Mouse (Mus musculus) MEL (cell line): ENCODE results near the gene Nup214. TPM values are rescaled to one million over a fixed set of nuclear protein-coding genes. Genes with fewer than 3 reads are reported as not detected.
A peak's percentile ranks its signal among the peaks of the same experiment; 100 is the strongest.

Experiments
- DNase-seq: peaks from one replicate; pipeline ENCODE4 v3.0.0; 2011; ENCODE audit warnings: low read depth, low spot score
- H3K27ac ChIP-seq: 2 replicates; pipeline ENCODE4 v1.5.1; 2012; ENCODE audit warnings: low read depth, mild to moderate bottlenecking, control low read depth, low read length, moderate library complexity; ENCODE audit not compliant: control insufficient read depth
- H3K27me3 ChIP-seq, 2 experiments: fragments of 150-350 bp in 1 of 2; sonication (generic) in 1 of 2; 2 replicates each; pipeline ENCODE4 v1.6.1; 2012; ENCODE audit warnings: low read length in 2 of 2, mild to moderate bottlenecking in 2 of 2, improper control_type of control experiment in 1 of 2, moderate library complexity in 1 of 2; ENCODE audit not compliant: insufficient read depth in 2 of 2, control insufficient read depth in 1 of 2
- H3K36me3 ChIP-seq, 2 experiments: 2 replicates each; pipeline ENCODE4 v1.6.1; 2012 to 2014; ENCODE audit warnings: low read length in 2 of 2, improper control_type of control experiment in 1 of 2, inconsistent platforms in 1 of 2, mild to moderate bottlenecking in 1 of 2; ENCODE audit not compliant: insufficient read depth in 2 of 2, control insufficient read depth in 1 of 2
- H3K4me1 ChIP-seq, 2 experiments: fragments of 150-350 bp in 1 of 2; sonication (generic) in 1 of 2; 2 replicates each; pipeline ENCODE4 v1.6.1; 2012; ENCODE audit warnings: low read length in 2 of 2, improper control_type of control experiment in 1 of 2, mild to moderate bottlenecking in 1 of 2; ENCODE audit not compliant: insufficient read depth in 2 of 2, control insufficient read depth in 1 of 2
- H3K4me3 ChIP-seq, 2 experiments: fragments of 150-350 bp in 1 of 2; sonication (generic) in 1 of 2; 2 replicates each; pipeline ENCODE4 v1.5.1; 2012; ENCODE audit warnings: low read depth in 2 of 2, low read length in 2 of 2, mild to moderate bottlenecking in 2 of 2, moderate library complexity in 2 of 2, control low read depth in 1 of 2, improper control_type of control experiment in 1 of 2; ENCODE audit not compliant: control insufficient read depth in 1 of 2, insufficient read depth in 1 of 2
- H3K79me2 ChIP-seq: 2 replicates; pipeline ENCODE4 v1.6.1; 2012; ENCODE audit warnings: mild to moderate bottlenecking, low read length, moderate library complexity; ENCODE audit not compliant: control insufficient read depth, poor library complexity, insufficient read depth
- H3K9ac ChIP-seq: 2 replicates; pipeline ENCODE4 v1.6.1; 2012; ENCODE audit warnings: low read depth, mild to moderate bottlenecking, control low read depth, low read length, moderate library complexity; ENCODE audit not compliant: control insufficient read depth, poor library complexity, severe bottlenecking
- H3K9me3 ChIP-seq: fragments of 150-350 bp; sonication (generic); replicated peaks from 2 replicates; pipeline ENCODE4 v1.6.1; 2012; ENCODE audit warnings: mild to moderate bottlenecking, low read length, improper control_type of control experiment, moderate library complexity; ENCODE audit not compliant: insufficient read depth
- BHLHE40 ChIP-seq: IDR thresholded peaks from 2 replicates; pipeline ENCODE4 v1.6.1; 2012; ENCODE audit warnings: low read depth, mild to moderate bottlenecking, inconsistent platforms, low read length, improper control_type of control experiment, borderline replicate concordance
- CHD2 ChIP-seq: IDR thresholded peaks from 2 replicates; pipeline ENCODE4 v1.6.1; 2011; ENCODE audit warnings: low read length, improper control_type of control experiment
- E2F4 ChIP-seq: IDR thresholded peaks from 2 replicates; pipeline ENCODE4 v1.6.1; 2011; ENCODE audit warnings: low read depth, low read length, improper control_type of control experiment, borderline replicate concordance
- EP300 ChIP-seq, 2 experiments: IDR thresholded peaks; 2 replicates each; pipeline ENCODE4 v1.6.1; 2011; ENCODE audit warnings: improper control_type of control experiment in 2 of 2, low read length in 2 of 2, low read depth in 1 of 2, mild to moderate bottlenecking in 1 of 2
- ETS1 ChIP-seq: IDR thresholded peaks from 2 replicates; pipeline ENCODE4 v1.6.1; 2012; ENCODE audit warnings: low read depth, mild to moderate bottlenecking, inconsistent platforms, low read length, improper control_type of control experiment, moderate library complexity
- GATA1 ChIP-seq: IDR thresholded peaks from 2 replicates; pipeline ENCODE4 v1.6.1; 2011; ENCODE audit warnings: low read depth, low read length, improper control_type of control experiment
- KAT2A ChIP-seq: conservative IDR thresholded peaks from 2 replicates; pipeline ENCODE4 v1.6.1; 2012; ENCODE audit warnings: low read depth, low read length, improper control_type of control experiment, inconsistent platforms
- MAZ ChIP-seq: IDR thresholded peaks from 2 replicates; pipeline ENCODE4 v1.6.1; 2012; ENCODE audit warnings: low read depth, mild to moderate bottlenecking, inconsistent platforms, low read length, improper control_type of control experiment
- MXI1 ChIP-seq: IDR thresholded peaks from 2 replicates; pipeline ENCODE4 v1.6.1; 2011; ENCODE audit warnings: mild to moderate bottlenecking, low read depth, low read length, improper control_type of control experiment
- POLR2A ChIP-seq, 2 experiments: IDR thresholded peaks; 2 replicates each; pipeline ENCODE4 v1.6.1; 2011 to 2012; ENCODE audit warnings: low read length in 2 of 2, mild to moderate bottlenecking in 2 of 2, control low read depth in 1 of 2, improper control_type of control experiment in 1 of 2, low read depth in 1 of 2, moderate library complexity in 1 of 2; ENCODE audit not compliant: control insufficient read depth in 1 of 2, insufficient read depth in 1 of 2, poor library complexity in 1 of 2
- POLR2AphosphoS5 ChIP-seq: IDR thresholded peaks from 2 replicates; pipeline ENCODE4 v1.6.1; 2012; ENCODE audit warnings: low read depth, borderline replicate concordance, mild to moderate bottlenecking, inconsistent platforms, low read length, moderate library complexity, mixed read lengths
- RAD21 ChIP-seq: IDR thresholded peaks from 2 replicates; pipeline ENCODE4 v1.6.1; 2011; ENCODE audit warnings: mild to moderate bottlenecking, low read depth, low read length, improper control_type of control experiment
- RCOR1 ChIP-seq: IDR thresholded peaks from 2 replicates; pipeline ENCODE4 v1.6.1; 2012; ENCODE audit warnings: low read depth, mild to moderate bottlenecking, inconsistent platforms, low read length, improper control_type of control experiment
- SMC3 ChIP-seq: IDR thresholded peaks from 2 replicates; pipeline ENCODE4 v1.6.1; 2011; ENCODE audit warnings: low read depth, low read length, improper control_type of control experiment
- TAL1 ChIP-seq: IDR thresholded peaks from 2 replicates; pipeline ENCODE4 v1.6.1; 2012; ENCODE audit warnings: mild to moderate bottlenecking, inconsistent platforms, low read length, moderate library complexity, mixed read lengths
- TBP ChIP-seq: IDR thresholded peaks from 2 replicates; pipeline ENCODE4 v1.8.0; 2011; ENCODE audit warnings: low read depth, low read length, improper control_type of control experiment
- TCF12 ChIP-seq: IDR thresholded peaks from 2 replicates; pipeline ENCODE4 v1.6.1; 2014; ENCODE audit warnings: low read depth, mild to moderate bottlenecking, inconsistent platforms, low read length, improper control_type of control experiment, moderate library complexity
- USF2 ChIP-seq, 2 experiments: IDR thresholded peaks; 2 replicates each; pipeline ENCODE4 v1.6.1; 2011 to 2012; ENCODE audit warnings: improper control_type of control experiment in 2 of 2, low read length in 2 of 2, borderline replicate concordance in 1 of 2, inconsistent platforms in 1 of 2, low read depth in 1 of 2, mild to moderate bottlenecking in 1 of 2; ENCODE audit not compliant: insufficient read depth in 1 of 2
- ZKSCAN1 ChIP-seq: IDR thresholded peaks from 2 replicates; pipeline ENCODE4 v1.6.1; 2012; ENCODE audit warnings: low read depth, mild to moderate bottlenecking, inconsistent platforms, low read length, improper control_type of control experiment, moderate library complexity
- polyA plus RNA-seq, 2 experiments: library from polyadenylated mRNA; stranded (reverse) in 1 of 2; unstranded in 1 of 2; fragments of >175 nt in 1 of 2; fragments of >200 nt in 1 of 2; gene quantifications; 2 replicates each; pipeline versions ENCODE4 v1.2.1 to v1.2.4; 2012; ENCODE audit warnings: low replicate concordance in 2 of 2, low read depth in 1 of 2; ENCODE audit not compliant: insufficient read length in 2 of 2, insufficient read depth in 1 of 2, missing spikeins in 1 of 2
- total RNA-seq: library from RNA; depleted of rRNA; stranded (reverse); fragments of 300-350 nt; gene quantifications from 2 replicates; pipeline ENCODE4 v1.2.3, GENCODE M21; 2012

Nup214 gene
- total and polyA plus RNA-seq, 3 experiments, result 71.4 to 163 (median 78.6) TPM

DNA sequence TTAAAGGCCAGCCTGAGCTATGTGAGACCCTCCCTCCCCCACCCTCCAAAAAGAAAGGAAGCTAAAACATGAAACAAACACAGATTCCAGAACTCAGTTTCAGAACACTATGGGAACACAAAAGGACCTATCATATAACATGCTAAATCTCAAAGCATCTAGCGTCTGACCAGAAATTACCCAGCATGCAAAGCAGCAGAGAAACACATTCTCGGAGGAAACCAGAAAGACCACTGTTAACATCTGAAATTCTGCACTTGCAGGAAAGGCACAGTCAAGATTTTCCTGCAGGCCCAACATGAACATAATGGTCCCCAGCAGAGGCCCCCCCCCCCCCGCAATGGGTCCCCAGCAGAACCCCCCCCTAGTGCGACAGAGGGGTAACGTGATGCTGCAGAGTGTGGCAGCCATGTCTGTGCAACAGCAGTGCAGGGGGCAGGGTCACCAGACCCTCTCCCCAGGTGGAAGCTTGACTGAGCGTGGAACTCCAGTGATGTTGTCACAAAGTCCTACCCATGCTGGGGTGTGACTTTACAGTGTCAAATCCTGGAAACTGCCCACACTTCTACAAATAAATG, 86.1 kb downstream of the Nup214 start:
- no peak for DNase-seq
- peaks cover 33 to 48% of the 10 kb centered on the region in 2 experiments for H3K4me1 ChIP-seq
- H3K4me3 ChIP-seq, result no peak overlapping the region
- no peak overlapping the region for H3K9ac ChIP-seq
- no peak for TF ChIP-seq KAT2A
- no peak for TF ChIP-seq CHD2
- no peak for TF ChIP-seq USF2 (IDR thresholded peaks at IDR 0.05; ENCODE audit: borderline replicate concordance in 1 of 2, insufficient read depth in 1 of 2, low read depth in 1 of 2, low read length in 2 of 2)
- no peak for TF ChIP-seq TBP
- no peak for TF ChIP-seq RAD21
- no peak for TF ChIP-seq E2F4
- TF ChIP-seq POLR2A (IDR thresholded peaks at IDR 0.05; ENCODE audit: control insufficient read depth in 1 of 2, insufficient read depth in 1 of 2, low read depth in 1 of 2, low read length in 2 of 2, poor library complexity in 1 of 2), result no peak
- TF ChIP-seq POLR2AphosphoS5, result no peak
- TF ChIP-seq ZKSCAN1, result no peak
- TF ChIP-seq MXI1, result no peak
- TF ChIP-seq SMC3, result no peak
- H3K79me2 ChIP-seq, result no peaks in the 10 kb centered on the region
- H3K27me3 ChIP-seq, result no peaks in the 10 kb centered on the region
- H3K36me3 ChIP-seq, result peaks cover 0 to 41% of the 10 kb centered on the region in 2 experiments; a peak in 2 of 4 replicates
- peak overlapping the region; percentile 82; the same call in 1 of the 2 replicates for H3K27ac ChIP-seq
- H3K9me3 ChIP-seq, result no peaks in the 10 kb centered on the region

DNA sequence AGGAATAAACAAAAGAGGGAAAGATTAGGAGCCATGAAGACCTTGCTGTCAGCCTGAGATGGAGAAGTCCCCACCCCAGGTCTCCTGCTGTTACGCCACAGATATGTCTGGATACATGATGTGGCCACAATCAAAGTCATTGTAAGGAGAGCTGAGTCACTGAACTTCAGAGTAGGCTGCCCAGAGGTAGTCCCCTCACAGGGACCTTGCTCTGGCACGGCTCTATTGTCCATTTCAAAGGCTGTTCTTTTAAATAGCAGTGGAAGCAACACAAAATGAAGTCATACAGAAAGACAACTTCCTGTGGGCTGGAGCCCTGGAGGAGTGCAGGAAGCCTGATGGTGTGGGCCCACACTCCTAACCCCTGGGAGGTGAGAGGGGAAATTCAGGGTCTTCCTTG, 87.0 kb downstream of the Nup214 start:
- Histone ChIP-seq H3K9me3 (no peaks in the 10 kb centered on the region), H3K27ac (peak overlapping the region; percentile 82), H3K79me2 (no peaks in the 10 kb centered on the region), H3K36me3 (peaks cover 0 to 38% of the 10 kb centered on the region in 2 experiments; a peak in 2 of 4 replicates), H3K4me1 (peaks cover 33 to 44% of the 10 kb centered on the region in 2 experiments), H3K4me3 (no peak overlapping the region; a peak in 1 of 4 replicates), H3K27me3 (no peaks in the 10 kb centered on the region), H3K9ac (peak overlapping the region; percentile 19)
- TF ChIP-seq GATA1 (peak; percentile 27; the same call in 1 of the 2 replicates), TAL1 (peak; percentile 33), ETS1 (no peak), RCOR1 (peak; percentile 38; the same call in 1 of the 2 replicates), BHLHE40 (no peak), MAZ (0 out of 2 replicates have a peak, but pooled peaks have one; percentile 3), TCF12 (peak; percentile 66), EP300 (IDR thresholded peaks at IDR 0.05; ENCODE audit: low read depth in 1 of 2, low read length in 2 of 2) (peak; percentile 58 to 64; a peak in 3 of 4 replicates)
- DNase-seq, result peak; percentile 68
